ENCODE assay signal across 7 mouse cellular contexts in the genomic region with DNA sequence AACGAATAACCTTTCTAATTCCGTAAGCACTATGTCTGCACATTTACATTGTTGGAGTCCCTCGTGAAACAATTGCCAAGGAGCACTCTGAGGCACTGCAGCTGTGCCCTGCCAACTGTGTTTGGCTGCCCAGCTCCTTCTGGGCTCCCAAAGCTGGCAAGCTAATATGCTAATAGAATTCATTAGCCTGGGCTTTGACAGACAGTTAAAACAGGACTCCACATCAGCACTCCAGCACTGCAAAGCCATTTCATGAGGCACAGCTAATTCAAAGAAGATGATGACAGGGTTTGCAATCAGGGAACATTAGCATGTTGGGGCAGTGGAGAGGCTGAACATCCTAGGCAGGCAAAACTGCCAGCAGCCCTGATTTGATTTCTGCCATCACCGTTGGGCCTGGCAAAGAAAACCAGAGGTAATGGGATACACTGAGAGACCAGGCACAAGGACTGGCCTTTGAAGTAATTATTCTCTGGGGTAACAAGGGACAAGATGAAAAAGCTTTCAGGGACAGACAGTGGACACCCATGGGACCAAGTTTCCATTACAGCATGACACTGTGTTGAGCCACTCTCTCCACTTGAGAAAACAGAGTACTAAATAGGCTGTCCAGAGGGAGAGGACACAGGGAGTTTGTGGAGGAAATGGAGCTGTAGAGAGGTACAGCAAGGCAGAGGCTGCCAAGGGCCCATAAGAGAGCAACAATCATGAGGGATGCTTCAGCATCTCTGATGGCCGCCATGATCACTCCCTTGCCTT.
DNase-seq lines count a peak whose midpoint lies in the region; ATAC-seq and TF ChIP-seq lines count a peak whose summit lies in the region.

No protein-coding gene starts in this region.

- H3K36me3 ChIP-seq in heart, embryonic 10.5 days, result no peaks in the 10 kb centered on the region
- H3K36me3 ChIP-seq in midbrain, embryonic 12.5 days, result no peaks in the 10 kb centered on the region
- H3K36me3 ChIP-seq in stomach, postnatal 0 days (ENCODE audit: control insufficient read depth, insufficient read depth, low read length), result no peaks in the 10 kb centered on the region

- no peak overlapping the region for H3K4me2 ChIP-seq in midbrain, embryonic 12.5 days (replicated peaks)
- no peak overlapping the region for H3K4me2 ChIP-seq in stomach, postnatal 0 days (replicated peaks; ENCODE audit: low read depth)

- no peaks in the 10 kb centered on the region for H3K4me1 ChIP-seq in heart, embryonic 10.5 days
- peaks cover 8% of the 10 kb centered on the region for H3K4me1 ChIP-seq in embryonic fibroblast, embryonic 13.5 days (ENCODE audit: control insufficient read depth, insufficient read depth, low read length)
- H3K4me1 ChIP-seq in midbrain, embryonic 12.5 days, result peaks cover 11% of the 10 kb centered on the region
- no peaks in the 10 kb centered on the region for H3K4me1 ChIP-seq in stomach, postnatal 0 days (replicated peaks; ENCODE audit: control insufficient read depth, insufficient read depth)
- H3K4me1 ChIP-seq in lung, adult 2 months (ENCODE audit: control insufficient read depth, insufficient read depth, low read length), result no peaks in the 10 kb centered on the region

- H3K4me3 ChIP-seq in heart, embryonic 10.5 days, result no peak overlapping the region
- no peak overlapping the region for H3K4me3 ChIP-seq in embryonic fibroblast, embryonic 13.5 days (ENCODE audit: insufficient read depth, low read length)
- H3K4me3 ChIP-seq in midbrain, embryonic 12.5 days, result no peak overlapping the region
- H3K4me3 ChIP-seq in stomach, postnatal 0 days (ENCODE audit: low read depth, low read length), result no peak overlapping the region
- H3K4me3 ChIP-seq in lung, adult 2 months (replicated peaks; ENCODE audit: extremely low read depth, low read depth, low read length), result no peak overlapping the region

- TF ChIP-seq CTCF in embryonic fibroblast, embryonic 13.5 days (IDR thresholded peaks at IDR 0.05; ENCODE audit: borderline replicate concordance, insufficient read depth, low read length), result no peak
- no peak for TF ChIP-seq CTCF in stomach, postnatal 0 days (IDR thresholded peaks at IDR 0.05; ENCODE audit: low read depth)
- no peak for TF ChIP-seq CTCF in lung, adult 2 months (IDR thresholded peaks at IDR 0.05; ENCODE audit: insufficient read depth, low read length)

- 79% methylated on average over 5 of the region's 5 CpGs for WGBS in heart, embryonic 10.5 days
- WGBS in midbrain, embryonic 12.5 days, result 59% methylated on average over 5 of the region's 5 CpGs
- WGBS in stomach, postnatal 0 days, result 74% methylated on average over 5 of the region's 5 CpGs
- WGBS in lung, adult 2 months, result 87% methylated on average over 5 of the region's 5 CpGs

- H3K27me3 ChIP-seq in heart, embryonic 10.5 days (ENCODE audit: insufficient read depth, poor library complexity, severe bottlenecking), result no peaks in the 10 kb centered on the region
- no peaks in the 10 kb centered on the region for H3K27me3 ChIP-seq in midbrain, embryonic 12.5 days
- H3K27me3 ChIP-seq in stomach, postnatal 0 days (ENCODE audit: control insufficient read depth, insufficient read depth, low read length), result no peaks in the 10 kb centered on the region

- TF ChIP-seq EP300 in stomach, postnatal 0 days (optimal IDR thresholded peaks at IDR 0.05), result no peak

- no peak for TF ChIP-seq POLR2A in embryonic fibroblast, embryonic 13.5 days (IDR thresholded peaks at IDR 0.05; ENCODE audit: low read depth, low read length)
- no peak for TF ChIP-seq POLR2A in lung, adult 2 months (IDR thresholded peaks at IDR 0.05; ENCODE audit: borderline replicate concordance, extremely low read depth, low read depth, low read length)

- peak; percentile 74 for ATAC-seq in midbrain, embryonic 12.5 days (ENCODE audit: low FRiP score, low read depth)
- no peak for ATAC-seq in stomach, postnatal 0 days (ENCODE audit: low FRiP score, low TSS enrichment)

- H3K9me3 ChIP-seq in heart, embryonic 10.5 days, result no peaks in the 10 kb centered on the region
- no peaks in the 10 kb centered on the region for H3K9me3 ChIP-seq in midbrain, embryonic 12.5 days
- no peaks in the 10 kb centered on the region for H3K9me3 ChIP-seq in stomach, postnatal 0 days (ENCODE audit: control insufficient read depth, low read length)

- no peak overlapping the region for H3K9ac ChIP-seq in midbrain, embryonic 12.5 days (replicated peaks)
- no peak overlapping the region for H3K9ac ChIP-seq in stomach, postnatal 0 days (ENCODE audit: low read length)

- H3K27ac ChIP-seq in heart, embryonic 10.5 days, result no peak overlapping the region
- peak overlapping the region; percentile 85 for H3K27ac ChIP-seq in embryonic fibroblast, embryonic 13.5 days (ENCODE audit: insufficient read depth, low read length)
- peak overlapping the region; percentile 42; the same call in 1 of the 2 replicates for H3K27ac ChIP-seq in midbrain, embryonic 12.5 days (replicated peaks)
- no peak overlapping the region for H3K27ac ChIP-seq in stomach, postnatal 0 days (replicated peaks)

- DNase-seq in heart, adult 8-10 months (ENCODE audit: low spot score), result peak; percentile 25
- DNase-seq in heart, embryonic 10.5 days (ENCODE audit: low spot score), result no peak
- peak; percentile 39 for DNase-seq in adrenal gland, postnatal 14 days
- DNase-seq in stomach, postnatal 0 days (ENCODE audit: low spot score), result no peak
- no peak for DNase-seq in lung, adult 2 months

Comparison
In these comparisons a context has a peak if more than half of its experiments do, and no peak if none do; other contexts are left out.
1. DNase-seq: peak in heart, adult 8-10 months (single experiment) and adrenal gland, postnatal 14 days (single experiment); none in heart, embryonic 10.5 days (single experiment), stomach, postnatal 0 days (single experiment) and lung, adult 2 months (single experiment).
2. H3K27ac ChIP-seq: peak in embryonic fibroblast, embryonic 13.5 days (single experiment) and midbrain, embryonic 12.5 days (single experiment); none in heart, embryonic 10.5 days (single experiment) and stomach, postnatal 0 days (single experiment).